Mouse (Mus musculus) forebrain, embryonic 13.5 days (tissue): Measurements from ENCODE around the gene Gsk3a. TPM values are rescaled to one million over a fixed set of nuclear protein-coding genes. Genes with fewer than 3 reads are reported as not detected.

ENCODE experiments used
- ATAC-seq: fragments of 200-750 bp; cut with Nextera tagmentation; 2 replicates; pipeline ENCODE4 v1.8.0; 2017
- H3K27ac ChIP-seq: fragments of 300-500 bp; sonication (generic); 2 replicates; pipeline ENCODE4 v1.5.1; 2015; ENCODE audit warnings: inconsistent platforms, mild to moderate bottlenecking, moderate library complexity
- H3K27me3 ChIP-seq: fragments of 300-500 bp; sonication (generic); 2 replicates; pipeline ENCODE4 v1.6.1; 2015; ENCODE audit warnings: mild to moderate bottlenecking, inconsistent platforms
- H3K36me3 ChIP-seq: fragments of 300-500 bp; sonication (generic); 2 replicates; pipeline ENCODE4 v1.6.1; 2015; ENCODE audit warnings: mild to moderate bottlenecking, inconsistent platforms; ENCODE audit not compliant: poor library complexity, severe bottlenecking
- H3K4me1 ChIP-seq: fragments of 300-500 bp; sonication (generic); 2 replicates; pipeline ENCODE4 v1.6.1; 2015; ENCODE audit warnings: inconsistent platforms
- H3K4me2 ChIP-seq: fragments of 300-500 bp; sonication (generic); 2 replicates; pipeline ENCODE4 v1.6.1; 2015; ENCODE audit warnings: inconsistent platforms, mild to moderate bottlenecking, moderate library complexity
- H3K4me3 ChIP-seq: fragments of 300-500 bp; sonication (generic); 2 replicates; pipeline ENCODE4 v1.5.1; 2015; ENCODE audit warnings: mild to moderate bottlenecking, inconsistent platforms
- H3K9ac ChIP-seq: fragments of 300-500 bp; sonication (generic); 2 replicates; pipeline ENCODE4 v1.6.1; 2015; ENCODE audit warnings: mild to moderate bottlenecking, inconsistent platforms
- H3K9me3 ChIP-seq: fragments of 300-500 bp; sonication (generic); replicated peaks from 2 replicates; pipeline ENCODE4 v1.6.1; 2016; ENCODE audit warnings: inconsistent platforms
- WGBS: fragments of 180-500 bp; shearing (Covaris S2); methylation state at CpG from one replicate; pipeline ENCODE4 v1.1.7; 2015; 5-methylcytosine and 5-hydroxymethylcytosine counted together
- polyA plus RNA-seq: library from polyadenylated mRNA; unstranded; fragments of >200 nt; fragmentation: Nextera tagmentation; extraction: Ambion mirVana; gene quantifications from 2 replicates; pipeline ENCODE4 v1.2.1, GENCODE M21; 2015

Gene Gsk3a
- polyA plus RNA-seq, 1 experiment from 2014 or later = 11.2 TPM

GRCm38 (mm10) chr7:25221102-25221883, 16.4 kb downstream of the Gsk3a start, which contains the start of gene Zfp526:
Gene Zfp526, plus strand, starts transcription at chr7:25221425.
- Histone ChIP-seq H3K27me3 (no peaks in the 10 kb centered on the region), H3K36me3 (peaks cover 27% of the 10 kb centered on the region), H3K4me2 (peak within 1 kb of the TSS; percentile 97), H3K4me3 (peak within 1 kb of the TSS; percentile 63), H3K27ac (peak within 1 kb of the TSS; percentile 86), H3K9me3 (no peaks in the 10 kb centered on the region), H3K4me1 (peaks cover 37% of the 10 kb centered on the region), H3K9ac (peak within 1 kb of the TSS; percentile 85)
- WGBS = 0% methylated on average over 41 of the region's 45 CpGs
- peak; percentile 98 for ATAC-seq

GRCm38 (mm10) chr7:25220457-25221101, 17.1 kb downstream of the Gsk3a start, which contains the start of gene Dedd2:
Gene Dedd2, minus strand, starts transcription at chr7:25220615.
- peaks cover 37% of the 10 kb centered on the region for H3K4me1 ChIP-seq
- H3K36me3 ChIP-seq = peaks cover 23% of the 10 kb centered on the region
- 9% methylated on average over 20 of the region's 20 CpGs for WGBS
- peak within 1 kb of the TSS; percentile 85 for H3K9ac ChIP-seq
- H3K4me2 ChIP-seq = peak within 1 kb of the TSS; percentile 97
- no peaks in the 10 kb centered on the region for H3K9me3 ChIP-seq
- peak within 1 kb of the TSS; percentile 63 for H3K4me3 ChIP-seq
- H3K27ac ChIP-seq = peak within 1 kb of the TSS; percentile 86
- no peaks in the 10 kb centered on the region for H3K27me3 ChIP-seq
- no peak; the same call in 1 of the 2 replicates for ATAC-seq

- Histone ChIP-seq H3K4me1 (peaks cover 37% of the 10 kb centered on the region), H3K4me3 (peak overlapping the region; percentile 63), H3K9ac (peak overlapping the region; percentile 82), H3K9me3 (no peaks in the 10 kb centered on the region), H3K27ac (peak overlapping the region; percentile 86), H3K4me2 (peak overlapping the region; percentile 97), H3K27me3 (no peaks in the 10 kb centered on the region), H3K36me3 (peaks cover 21% of the 10 kb centered on the region)
- peak; percentile 65 for ATAC-seq
- 4% methylated on average over 31 of the region's 31 CpGs for WGBS
These were observed 17.7 kb downstream of the Gsk3a start for GRCm38 (mm10) chr7:25219756-25220456.

- Histone ChIP-seq H3K36me3 (peaks cover 18% of the 10 kb centered on the region), H3K4me3 (peak overlapping the region; percentile 63), H3K9ac (peak overlapping the region; percentile 82), H3K4me1 (peaks cover 37% of the 10 kb centered on the region), H3K4me2 (peak overlapping the region; percentile 97), H3K9me3 (no peaks in the 10 kb centered on the region), H3K27ac (peak overlapping the region; percentile 67; the same call in 1 of the 2 replicates), H3K27me3 (no peaks in the 10 kb centered on the region)
- WGBS = under 1% methylated on average over 16 of the region's 16 CpGs
- no peak; the same call in 1 of the 2 replicates for ATAC-seq
These were observed 18.3 kb downstream of the Gsk3a start for GRCm38 (mm10) chr7:25219416-25219750.

- peaks cover 37% of the 10 kb centered on the region for H3K4me1 ChIP-seq
- peak overlapping the region; percentile 63 for H3K4me3 ChIP-seq
- H3K4me2 ChIP-seq = peak overlapping the region; percentile 97
- peaks cover 13% of the 10 kb centered on the region for H3K36me3 ChIP-seq
- peak overlapping the region; percentile 82 for H3K9ac ChIP-seq
- WGBS = under 1% methylated on average over 53 of the region's 53 CpGs
- no peaks in the 10 kb centered on the region for H3K27me3 ChIP-seq
- ATAC-seq = 0 out of 2 replicates have a peak, but pooled peaks have one; percentile 9
- no peaks in the 10 kb centered on the region for H3K9me3 ChIP-seq
- H3K27ac ChIP-seq = peak overlapping the region; percentile 67
These were observed 18.8 kb downstream of the Gsk3a start for GRCm38 (mm10) chr7:25218705-25219415.

- H3K4me1 ChIP-seq = peaks cover 37% of the 10 kb centered on the region
These were observed 19.8 kb downstream of the Gsk3a start for GRCm38 (mm10) chr7:25217653-25218395.

GRCm38 (mm10) chr7:25214172-25214571, 23.5 kb downstream of the Gsk3a start:
- H3K9ac ChIP-seq = no peak overlapping the region
- WGBS = 100% methylated on average over 2 of the region's 2 CpGs
- no peak overlapping the region for H3K4me2 ChIP-seq
- no peak overlapping the region for H3K4me3 ChIP-seq
- no peak for ATAC-seq
- H3K4me1 ChIP-seq = peaks cover 13% of the 10 kb centered on the region
- no peaks in the 10 kb centered on the region for H3K9me3 ChIP-seq
- peaks cover 35% of the 10 kb centered on the region for H3K36me3 ChIP-seq
- no peaks in the 10 kb centered on the region for H3K27me3 ChIP-seq
- no peak overlapping the region for H3K27ac ChIP-seq

More at GRCm38 (mm10) chr7:25217653-25218395, 19.8 kb downstream of the Gsk3a start:
- H3K9me3 ChIP-seq = no peaks in the 10 kb centered on the region
- H3K9ac ChIP-seq = peak overlapping the region; percentile 10
- H3K4me3 ChIP-seq = peak overlapping the region; percentile 63
- no peaks in the 10 kb centered on the region for H3K27me3 ChIP-seq
- WGBS = 68% methylated on average over 12 of the region's 12 CpGs
- peak overlapping the region; percentile 97 for H3K4me2 ChIP-seq
- no peak overlapping the region for H3K27ac ChIP-seq
- ATAC-seq = no peak
- peaks cover 11% of the 10 kb centered on the region; the same call in 1 of the 2 replicates for H3K36me3 ChIP-seq

GRCm38 (mm10) chr7:25213099-25213498, 24.6 kb downstream of the Gsk3a start:
- no peak for ATAC-seq
- peaks cover 2% of the 10 kb centered on the region for H3K4me1 ChIP-seq
- H3K4me3 ChIP-seq = no peak overlapping the region
- H3K4me2 ChIP-seq = no peak overlapping the region
- no peaks in the 10 kb centered on the region for H3K27me3 ChIP-seq
- H3K36me3 ChIP-seq = peaks cover 45% of the 10 kb centered on the region
- H3K27ac ChIP-seq = no peak overlapping the region
- H3K9me3 ChIP-seq = no peaks in the 10 kb centered on the region
- 79% methylated on average over 3 of the region's 3 CpGs for WGBS
- no peak overlapping the region for H3K9ac ChIP-seq

- no peaks in the 10 kb centered on the region for H3K9me3 ChIP-seq
- H3K36me3 ChIP-seq = peaks cover 59% of the 10 kb centered on the region
- H3K27ac ChIP-seq = no peak overlapping the region
- H3K4me2 ChIP-seq = no peak overlapping the region
- no peak overlapping the region for H3K9ac ChIP-seq
- ATAC-seq = no peak
- no peaks in the 10 kb centered on the region for H3K27me3 ChIP-seq
- no peak overlapping the region for H3K4me3 ChIP-seq
- no peaks in the 10 kb centered on the region for H3K4me1 ChIP-seq
- WGBS = 92% methylated on average over 4 of the region's 4 CpGs
These were observed 27.2 kb downstream of the Gsk3a start for GRCm38 (mm10) chr7:25210482-25210881.

GRCm38 (mm10) chr7:25209161-25209622, 28.5 kb downstream of the Gsk3a start:
- WGBS = 75% methylated on average over 3 of the region's 3 CpGs
- Histone ChIP-seq H3K9me3 (no peaks in the 10 kb centered on the region), H3K4me3 (no peak overlapping the region), H3K4me1 (no peaks in the 10 kb centered on the region), H3K9ac (no peak overlapping the region), H3K36me3 (peaks cover 54% of the 10 kb centered on the region), H3K27ac (no peak overlapping the region), H3K27me3 (no peaks in the 10 kb centered on the region), H3K4me2 (no peak overlapping the region)
- ATAC-seq = no peak
